Comparison of ENCODE assay signal across 15 mouse cellular contexts in the genomic region with DNA sequence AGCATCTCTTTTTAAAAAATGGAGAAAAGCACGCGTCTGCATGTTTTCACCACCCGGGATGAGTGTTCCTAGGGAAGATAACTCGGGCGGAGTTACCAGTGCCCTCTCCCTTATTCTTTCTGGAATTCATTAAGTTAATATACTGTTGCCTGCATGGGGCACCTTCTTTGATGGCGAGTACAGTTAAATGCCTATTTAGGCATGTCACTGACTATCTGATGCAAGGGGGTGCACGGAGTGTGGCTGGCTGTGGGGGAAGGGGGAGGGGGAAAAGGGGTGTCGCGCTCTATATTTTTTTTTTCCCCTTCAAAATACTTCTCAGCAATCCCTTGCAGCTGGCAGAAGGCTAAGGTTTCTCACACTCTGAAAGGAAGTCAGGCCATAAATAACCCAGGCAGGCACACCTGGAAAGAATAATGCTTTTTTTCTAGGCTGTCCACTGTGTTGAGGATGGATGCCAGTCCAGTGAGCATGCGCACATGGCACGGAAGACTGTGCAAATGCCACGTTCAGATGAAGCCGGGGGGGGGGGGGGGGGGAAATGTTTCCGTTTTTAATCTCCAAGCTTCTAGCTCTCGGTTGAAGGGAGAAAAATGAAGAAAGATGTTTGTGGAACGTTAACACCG.
A peak's percentile ranks its signal among the peaks of the same experiment; 100 is the strongest.
DNase-seq lines count a peak whose midpoint lies in the region; ATAC-seq lines count a peak whose summit lies in the region.
"Had no signal": no experiment of that assay in that cellular context is flagged by ENCODE, and none has a peak within 500 bp of the region (broad histone marks: within the 10 kb centered on the region; RNA-seq: fewer than 3 reads in every experiment).

No protein-coding gene starts in this region.

- no peak for ATAC-seq in forebrain, embryonic 16.5 days
- ATAC-seq in limb, embryonic 12.5 days (ENCODE audit: insufficient number of reproducible peaks, insufficient read depth, low FRiP score, low TSS enrichment, low read depth) = peak; percentile 82
- ATAC-seq: intestine, embryonic 16.5 days; lung, postnatal 0 days; Patski had no signal

- H3K27ac ChIP-seq in forebrain, embryonic 10.5 days = peak overlapping the region; percentile 66; the same call in 1 of the 2 replicates
- H3K27ac ChIP-seq in forebrain, embryonic 16.5 days (ENCODE audit: low read length) = no peak overlapping the region
- H3K27ac ChIP-seq in limb, embryonic 12.5 days = peak overlapping the region; percentile 89
- H3K27ac ChIP-seq: hindbrain, embryonic 13.5 days; liver, embryonic 14.5 days had no signal

- H3K9me3 ChIP-seq in forebrain, embryonic 10.5 days = no peaks in the 10 kb centered on the region
- no peaks in the 10 kb centered on the region for H3K9me3 ChIP-seq in forebrain, embryonic 16.5 days (ENCODE audit: control insufficient read depth, low read length)
- H3K9me3 ChIP-seq in limb, embryonic 12.5 days = peaks cover 6% of the 10 kb centered on the region; the same call in 1 of the 2 replicates
- H3K9me3 ChIP-seq: hindbrain, embryonic 13.5 days had no signal

- peaks cover 8% of the 10 kb centered on the region for H3K27me3 ChIP-seq in forebrain, embryonic 10.5 days (ENCODE audit: poor library complexity, severe bottlenecking)
- peaks cover 4% of the 10 kb centered on the region for H3K27me3 ChIP-seq in forebrain, embryonic 16.5 days (replicated peaks; ENCODE audit: control insufficient read depth, insufficient read depth, low read length)
- no peaks in the 10 kb centered on the region for H3K27me3 ChIP-seq in limb, embryonic 12.5 days
- H3K27me3 ChIP-seq: hindbrain, embryonic 13.5 days had no signal

- WGBS in forebrain, embryonic 10.5 days = 75% methylated on average over 17 of the region's 17 CpGs
- WGBS in forebrain, embryonic 16.5 days = 80% methylated on average over 16 of the region's 17 CpGs
- 9% methylated on average over 17 of the region's 17 CpGs for WGBS in limb, embryonic 12.5 days

- no peak overlapping the region for H3K4me3 ChIP-seq in forebrain, embryonic 10.5 days
- no peak overlapping the region for H3K4me3 ChIP-seq in forebrain, embryonic 16.5 days (replicated peaks; ENCODE audit: low read length)
- H3K4me3 ChIP-seq in limb, embryonic 12.5 days (replicated peaks) = no peak overlapping the region
- H3K4me3 ChIP-seq: hindbrain, embryonic 13.5 days had no signal

- no peak overlapping the region for H3K4me2 ChIP-seq in forebrain, embryonic 16.5 days (ENCODE audit: low read length)
- H3K4me2 ChIP-seq in limb, embryonic 12.5 days = peak overlapping the region; percentile 38
- H3K4me2 ChIP-seq: hindbrain, embryonic 13.5 days had no signal

- no peak overlapping the region for H3K9ac ChIP-seq in forebrain, embryonic 16.5 days (replicated peaks; ENCODE audit: low read depth, low read length)
- no peak overlapping the region; the same call in 1 of the 2 replicates for H3K9ac ChIP-seq in limb, embryonic 12.5 days (replicated peaks)
- H3K9ac ChIP-seq: hindbrain, embryonic 13.5 days; liver, embryonic 14.5 days had no signal

- peaks cover 33% of the 10 kb centered on the region for H3K4me1 ChIP-seq in forebrain, embryonic 10.5 days
- H3K4me1 ChIP-seq in forebrain, embryonic 16.5 days (replicated peaks; ENCODE audit: control insufficient read depth, insufficient read depth, low read length) = peaks cover 8% of the 10 kb centered on the region
- H3K4me1 ChIP-seq in limb, embryonic 12.5 days (replicated peaks) = peaks cover 30% of the 10 kb centered on the region

- DNase-seq in forebrain, embryonic 10.5 days (ENCODE audit: extremely low spot score, low spot score) = no peak
- DNase-seq in thymus, postnatal 25 days = peak; percentile 17
- no peak for DNase-seq in thymus, adult 18-20 months
- no peak for DNase-seq in spleen, adult 12 weeks (ENCODE audit: low spot score)
- no peak for DNase-seq in left cerebral cortex, adult 8-10 months (ENCODE audit: low spot score in 2 of 2)
- DNase-seq in gastrocnemius, adult 18-20 months (ENCODE audit: low spot score) = no peak
- DNase-seq: cerebellum, postnatal 10 days; kidney, postnatal 10 days had no signal

- no peaks in the 10 kb centered on the region for H3K36me3 ChIP-seq in forebrain, embryonic 10.5 days (replicated peaks)
- H3K36me3 ChIP-seq in forebrain, embryonic 16.5 days (ENCODE audit: control insufficient read depth, insufficient read depth) = no peaks in the 10 kb centered on the region
- no peaks in the 10 kb centered on the region for H3K36me3 ChIP-seq in limb, embryonic 12.5 days
- H3K36me3 ChIP-seq: hindbrain, embryonic 13.5 days had no signal
